Mouse (Mus musculus) kidney, postnatal 0 days (tissue): ENCODE measurements around the gene Dis3l2. TPM values are rescaled to one million over a fixed set of nuclear protein-coding genes. Genes with fewer than 3 reads are reported as not detected.

Experiments
- ATAC-seq: fragments of 200-750 bp; cut with Nextera tagmentation; replicated peaks from 2 replicates; pipeline ENCODE4 v1.8.0; 2017; ENCODE audit warnings: low read depth, moderate number of reproducible peaks, moderate TSS enrichment, moderate library complexity; ENCODE audit not compliant: low FRiP score
- DNase-seq: peaks from one replicate; pipeline ENCODE4 v3.0.0-alpha.2; 2016; ENCODE audit warnings: low spot score
- H3K27ac ChIP-seq: fragments of 300-500 bp; sonication (generic); 2 replicates; pipeline ENCODE4 v1.5.1; 2014; ENCODE audit warnings: mild to moderate bottlenecking
- H3K27me3 ChIP-seq: fragments of 300-500 bp; sonication (generic); 2 replicates; pipeline ENCODE4 v1.6.1; 2014; ENCODE audit warnings: low read length, mixed read lengths; ENCODE audit not compliant: insufficient read depth
- H3K36me3 ChIP-seq: fragments of 300-500 bp; sonication (generic); 2 replicates; pipeline ENCODE4 v1.6.1; 2014; ENCODE audit warnings: low read length, mixed read lengths; ENCODE audit not compliant: insufficient read depth
- H3K4me1 ChIP-seq: fragments of 300-500 bp; sonication (generic); replicated peaks from 2 replicates; pipeline ENCODE4 v1.6.1; 2014; ENCODE audit warnings: antibody characterized with exemption, low read length, mixed read lengths; ENCODE audit not compliant: insufficient read depth
- H3K4me2 ChIP-seq: fragments of 300-500 bp; sonication (generic); 2 replicates; pipeline ENCODE4 v1.6.1; 2014; ENCODE audit warnings: mild to moderate bottlenecking, low read length, moderate library complexity, mixed read lengths
- H3K4me3 ChIP-seq: fragments of 300-500 bp; sonication (generic); replicated peaks from 2 replicates; pipeline ENCODE4 v1.5.1; 2014; ENCODE audit warnings: low read depth, low read length
- H3K9ac ChIP-seq: fragments of 300-500 bp; sonication (generic); 2 replicates; pipeline ENCODE4 v1.6.1; 2014; ENCODE audit warnings: low read depth, low read length
- H3K9me3 ChIP-seq: fragments of 300-500 bp; sonication (generic); replicated peaks from 2 replicates; pipeline ENCODE4 v1.6.1; 2016; ENCODE audit warnings: low read length, inconsistent platforms, mixed read lengths
- CTCF ChIP-seq: IDR thresholded peaks from 2 replicates; pipeline ENCODE4 v1.5.1; 2016; ENCODE audit warnings: antibody characterized with exemption, low read depth, mild to moderate bottlenecking, moderate library complexity
- WGBS: fragments of 180-500 bp; shearing (Covaris S2); extraction: QIAGEN DNeasy Blood & Tissue Kit; methylation state at CpG from one replicate; pipeline ENCODE4 v1.1.7; 2014; 5-methylcytosine and 5-hydroxymethylcytosine counted together
- polyA plus RNA-seq: library from polyadenylated mRNA; unstranded; fragments of >200 nt; fragmentation: Nextera tagmentation; extraction: Ambion mirVana; gene quantifications from 2 replicates; pipeline ENCODE4 v1.2.1, GENCODE M21; 2015

Gene Dis3l2
- polyA plus RNA-seq, 1 experiment from 2014 or later, result 20.9 TPM

DNA sequence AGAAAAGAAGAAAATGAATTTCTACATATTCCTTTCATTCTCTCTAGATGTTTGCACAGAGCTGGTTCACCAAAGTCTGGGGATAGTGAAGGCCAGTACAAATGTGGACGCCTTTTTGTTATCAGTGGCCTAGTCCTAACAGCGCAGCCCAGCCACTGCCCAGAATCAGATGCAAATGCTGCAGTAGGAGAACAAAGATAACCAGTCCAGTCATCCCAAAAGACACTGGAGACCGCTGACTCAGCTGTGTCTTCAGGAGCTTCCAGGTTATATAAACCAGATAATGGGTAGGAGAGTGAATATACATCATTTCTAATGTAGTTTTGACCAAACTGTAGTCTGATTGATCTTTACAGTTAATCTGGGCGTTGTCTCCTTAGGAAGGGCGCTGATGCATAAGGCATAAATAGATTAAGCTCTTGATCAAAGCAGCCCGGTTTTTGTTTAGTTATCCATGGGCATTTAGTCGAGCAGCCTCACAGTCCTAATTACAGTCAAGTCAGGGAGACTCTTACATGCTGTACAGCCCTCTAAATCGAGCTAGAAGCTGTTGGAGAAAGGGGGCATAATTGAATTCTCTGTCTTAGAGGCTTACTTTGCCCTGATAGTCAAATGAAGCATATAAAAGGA, 212.9 kb downstream of the Dis3l2 start:
- H3K9me3 ChIP-seq, result no peaks in the 10 kb centered on the region
- no peak overlapping the region for H3K27ac ChIP-seq
- ATAC-seq (no peak), DNase-seq (no peak)
- H3K27me3 ChIP-seq, result no peaks in the 10 kb centered on the region
- no peaks in the 10 kb centered on the region for H3K36me3 ChIP-seq
- no peak overlapping the region for H3K4me3 ChIP-seq
- no peak overlapping the region for H3K9ac ChIP-seq
- TF ChIP-seq CTCF, result no peak
- no peak overlapping the region for H3K4me2 ChIP-seq
- H3K4me1 ChIP-seq, result no peaks in the 10 kb centered on the region
- 73% methylated on average over 8 of the region's 8 CpGs for WGBS

- no peak for ATAC-seq
- Histone ChIP-seq H3K27me3 (no peaks in the 10 kb centered on the region), H3K4me2 (no peak overlapping the region), H3K9me3 (no peaks in the 10 kb centered on the region), H3K9ac (no peak overlapping the region), H3K4me3 (no peak overlapping the region), H3K27ac (peak overlapping the region; percentile 64; the same call in 1 of the 2 replicates), H3K4me1 (no peaks in the 10 kb centered on the region), H3K36me3 (no peaks in the 10 kb centered on the region)
- peak; percentile 22 for DNase-seq
- TF ChIP-seq CTCF, result no peak
- 41% methylated on average over 5 of the region's 5 CpGs for WGBS
Measured at GRCm38 (mm10) chr1:86925776-86926175, 222.2 kb downstream of the Dis3l2 start.

DNA sequence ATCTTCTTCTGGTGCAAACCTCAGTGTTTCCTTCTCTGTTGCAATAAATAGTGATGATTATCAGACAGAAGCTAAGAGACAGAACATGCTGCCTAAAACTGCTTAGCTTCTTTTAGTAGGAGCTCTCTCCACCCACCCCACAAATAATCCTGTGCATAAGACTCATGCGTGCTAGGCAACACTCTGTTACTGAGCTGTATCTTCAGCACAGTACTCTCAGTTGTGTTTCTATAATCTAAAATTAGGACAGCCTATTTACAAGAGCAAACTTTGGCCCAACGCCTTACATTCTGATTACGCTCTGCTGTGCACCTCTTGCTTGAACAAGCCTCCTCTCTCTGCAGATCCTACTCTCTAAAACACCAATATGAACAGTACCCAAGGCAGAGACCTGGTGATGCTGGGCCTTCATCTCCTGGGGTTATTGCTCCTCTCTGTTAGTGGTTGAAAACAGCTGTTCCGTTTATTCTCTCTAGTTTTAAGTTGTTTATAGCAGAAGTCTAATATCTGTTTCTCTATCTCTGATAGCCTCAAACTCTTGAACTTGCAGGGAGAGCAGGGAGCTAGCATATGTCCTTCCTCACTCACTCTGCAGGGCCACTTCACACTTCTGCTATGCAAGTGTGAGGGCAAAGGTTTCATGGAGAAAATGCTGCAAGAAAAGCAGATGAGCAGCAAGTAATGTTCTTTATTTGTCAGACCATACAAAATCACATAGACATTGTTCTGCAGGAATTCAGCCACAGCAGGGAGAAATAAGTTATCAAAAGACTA, 228.2 kb downstream of the Dis3l2 start:
- Histone ChIP-seq H3K9ac (no peak overlapping the region), H3K4me3 (no peak overlapping the region), H3K4me2 (no peak overlapping the region), H3K27me3 (no peaks in the 10 kb centered on the region), H3K27ac (no peak overlapping the region), H3K36me3 (no peaks in the 10 kb centered on the region), H3K4me1 (no peaks in the 10 kb centered on the region), H3K9me3 (no peaks in the 10 kb centered on the region)
- ATAC-seq (no peak), DNase-seq (no peak)
- no peak for TF ChIP-seq CTCF
- WGBS, result 91% methylated on average over 4 of the region's 4 CpGs

DNA sequence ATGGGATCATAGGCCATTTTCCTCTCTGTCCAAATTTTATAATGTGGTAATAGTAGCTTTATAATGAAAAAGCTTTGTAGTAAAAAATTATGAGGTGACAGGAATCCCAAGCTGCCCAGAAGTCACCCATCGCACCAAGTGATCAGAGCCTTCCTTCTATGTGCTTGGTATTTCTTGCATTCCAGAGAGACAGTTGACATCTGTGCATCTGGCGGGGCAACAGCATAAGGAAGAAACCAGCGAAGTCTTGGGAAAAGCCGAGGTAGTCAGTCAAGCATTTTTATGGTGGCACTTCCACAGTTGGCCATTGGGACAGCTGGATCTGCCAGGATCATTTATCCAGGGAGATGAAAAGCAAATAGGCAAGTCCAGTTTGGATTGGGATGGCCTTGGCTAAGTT, 229.2 kb downstream of the Dis3l2 start:
- WGBS, result 70% methylated on average over 4 of the region's 4 CpGs
- DNase-seq (no peak), ATAC-seq (no peak)
- Histone ChIP-seq H3K4me2 (no peak overlapping the region), H3K9ac (no peak overlapping the region), H3K4me1 (no peaks in the 10 kb centered on the region), H3K36me3 (no peaks in the 10 kb centered on the region), H3K27ac (no peak overlapping the region), H3K4me3 (no peak overlapping the region), H3K27me3 (no peaks in the 10 kb centered on the region), H3K9me3 (no peaks in the 10 kb centered on the region)
- TF ChIP-seq CTCF, result no peak

- no peak overlapping the region for H3K4me3 ChIP-seq
- no peaks in the 10 kb centered on the region for H3K4me1 ChIP-seq
- H3K9ac ChIP-seq, result no peak overlapping the region
- H3K27ac ChIP-seq, result no peak overlapping the region
- H3K9me3 ChIP-seq, result no peaks in the 10 kb centered on the region
- no peak for TF ChIP-seq CTCF
- H3K36me3 ChIP-seq, result no peaks in the 10 kb centered on the region
- DNase-seq, result no peak
- WGBS, result 84% methylated on average over 1 of the region's 1 CpGs
- H3K4me2 ChIP-seq, result no peak overlapping the region
- H3K27me3 ChIP-seq, result no peaks in the 10 kb centered on the region
- no peak for ATAC-seq
Measured at GRCm38 (mm10) chr1:86933656-86934055, 230.0 kb downstream of the Dis3l2 start.

GRCm38 (mm10) chr1:86951501-86952205, 248.0 kb downstream of the Dis3l2 start:
- no peaks in the 10 kb centered on the region for H3K4me1 ChIP-seq
- H3K9ac ChIP-seq, result no peak overlapping the region
- no peak overlapping the region for H3K4me2 ChIP-seq
- no peaks in the 10 kb centered on the region for H3K36me3 ChIP-seq
- H3K4me3 ChIP-seq, result no peak overlapping the region
- H3K9me3 ChIP-seq, result no peaks in the 10 kb centered on the region
- H3K27me3 ChIP-seq, result no peaks in the 10 kb centered on the region
- 81% methylated on average over 5 of the region's 5 CpGs for WGBS
- DNase-seq (no peak), ATAC-seq (no peak)
- TF ChIP-seq CTCF, result no peak
- H3K27ac ChIP-seq, result no peak overlapping the region
